Mouse (Mus musculus) granulocyte monocyte progenitor cell, adult 5-6 weeks (primary cell): ENCODE results near the gene Atxn10. TPM values are rescaled to one million over a fixed set of nuclear protein-coding genes. Genes with fewer than 3 reads are reported as not detected.

Experiments
- total RNA-seq, 2 experiments: library from RNA; stranded (forward) in 1 of 2; stranded (reverse) in 1 of 2; fragments of 200-712, 200-1000 nt in 1 of 2; fragments of >200 nt in 1 of 2; fragmentation: Nextera tagmentation in 1 of 2; gene quantifications; 2 replicates each; pipeline ENCODE4 v1.2.3; 2014 to 2017

Gene Atxn10
- total RNA-seq, 2 experiments from 2014 or later, result 75.8 to 117 TPM

Other genes with a start within 250 kb of the Atxn10 start
- gene Smc1b, start 204.3 kb upstream of the Atxn10 start, total RNA-seq (2014; fragmentation: Nextera tagmentation), result not detected in 2 replicates
- gene Smc1b, start 204.3 kb upstream of the Atxn10 start, total RNA-seq (2017), result not detected in 2 replicates
- not detected in 2 replicates for gene Ribc2, start 204.2 kb upstream of the Atxn10 start, total RNA-seq (2014; fragmentation: Nextera tagmentation)
- gene Ribc2, start 204.2 kb upstream of the Atxn10 start, total RNA-seq (2017), result not detected in 2 replicates
- gene Fbln1, start 130.3 kb upstream of the Atxn10 start, total RNA-seq (2014; fragmentation: Nextera tagmentation), result 0.11 and 0.30 TPM in 2 replicates
- 0.73 TPM in 1 of 2 replicates, not detected in the other for gene Fbln1, start 130.3 kb upstream of the Atxn10 start, total RNA-seq (2017)
- gene 7530416G11Rik, start 167.0 kb downstream of the Atxn10 start, total RNA-seq (2014; fragmentation: Nextera tagmentation), result not detected in 2 replicates
- not detected in 2 replicates for gene 7530416G11Rik, start 167.0 kb downstream of the Atxn10 start, total RNA-seq (2017)
- not detected in 2 replicates for gene Wnt7b, start 246.2 kb downstream of the Atxn10 start, total RNA-seq (2014; fragmentation: Nextera tagmentation)
- gene Wnt7b, start 246.2 kb downstream of the Atxn10 start, total RNA-seq (2017), result not detected in 2 replicates